Mouse (Mus musculus): ENCODE measurements around the gene Sipa1l2. TPM values are rescaled to one million over a fixed set of nuclear protein-coding genes. Genes with fewer than 3 reads are reported as not detected.

Sipa1l2 gene
- polyA plus RNA-seq, 1 experiment from 2014 or later: 11.6 TPM

DNA sequence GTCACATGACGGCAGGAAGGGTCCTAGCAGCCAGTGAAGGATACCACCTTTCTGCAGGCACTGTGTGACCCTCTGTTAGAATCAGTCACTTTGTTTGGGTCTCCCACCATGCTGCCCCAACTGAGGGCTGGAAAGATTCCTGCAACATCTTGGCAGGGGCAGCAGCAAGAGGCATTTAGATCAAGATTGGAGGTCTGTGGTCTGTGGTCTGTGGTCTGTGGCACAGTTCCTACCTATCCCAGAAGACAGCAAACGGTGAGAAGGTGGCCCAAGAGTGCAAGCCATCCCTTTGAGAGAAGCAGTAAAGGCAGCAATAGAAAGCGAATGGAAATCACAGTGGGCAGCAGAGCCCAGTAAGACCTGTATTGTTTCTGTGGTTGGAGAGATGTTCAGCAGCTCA, 191.9 kb downstream of the Sipa1l2 start:
- Histone ChIP-seq H3K9ac (ENCODE audit: low read length) (no peak overlapping the region), H3K4me3 (ENCODE audit: low read depth, low read length) (no peak overlapping the region), H3K4me2 (ENCODE audit: low read depth) (no peak overlapping the region), H3K36me3 (ENCODE audit: control insufficient read depth, insufficient read depth, low read length) (no peaks in the 10 kb centered on the region), H3K4me1 (ENCODE audit: control insufficient read depth, insufficient read depth, low read length) (no peaks in the 10 kb centered on the region), H3K9me3 (ENCODE audit: control insufficient read depth, low read length) (no peaks in the 10 kb centered on the region), H3K27me3 (ENCODE audit: control insufficient read depth, insufficient read depth, low read length) (no peaks in the 10 kb centered on the region), H3K27ac (ENCODE audit: low read depth, low read length) (no peak overlapping the region)
- ATAC-seq (ENCODE audit: insufficient read depth, low FRiP score, low TSS enrichment) (no peak), DNase-seq (ENCODE audit: low spot score) (no peak)
- WGBS: 94% methylated on average over 3 of the region's 3 CpGs

- Histone ChIP-seq H3K4me2 (ENCODE audit: low read depth) (no peak overlapping the region), H3K9me3 (ENCODE audit: control insufficient read depth, low read length) (no peaks in the 10 kb centered on the region), H3K27me3 (ENCODE audit: control insufficient read depth, insufficient read depth, low read length) (no peaks in the 10 kb centered on the region), H3K27ac (ENCODE audit: low read depth, low read length) (no peak overlapping the region), H3K9ac (ENCODE audit: low read length) (no peak overlapping the region), H3K4me1 (ENCODE audit: control insufficient read depth, insufficient read depth, low read length) (no peaks in the 10 kb centered on the region), H3K4me3 (ENCODE audit: low read depth, low read length) (no peak overlapping the region), H3K36me3 (ENCODE audit: control insufficient read depth, insufficient read depth, low read length) (no peaks in the 10 kb centered on the region)
- ATAC-seq (ENCODE audit: insufficient read depth, low FRiP score, low TSS enrichment): no peak
- WGBS: 88% methylated on average over 6 of the region's 6 CpGs
- DNase-seq (ENCODE audit: low spot score): no peak
Measured at GRCm38 (mm10) chr8:125376448-125376845, 193.2 kb downstream of the Sipa1l2 start.

DNA sequence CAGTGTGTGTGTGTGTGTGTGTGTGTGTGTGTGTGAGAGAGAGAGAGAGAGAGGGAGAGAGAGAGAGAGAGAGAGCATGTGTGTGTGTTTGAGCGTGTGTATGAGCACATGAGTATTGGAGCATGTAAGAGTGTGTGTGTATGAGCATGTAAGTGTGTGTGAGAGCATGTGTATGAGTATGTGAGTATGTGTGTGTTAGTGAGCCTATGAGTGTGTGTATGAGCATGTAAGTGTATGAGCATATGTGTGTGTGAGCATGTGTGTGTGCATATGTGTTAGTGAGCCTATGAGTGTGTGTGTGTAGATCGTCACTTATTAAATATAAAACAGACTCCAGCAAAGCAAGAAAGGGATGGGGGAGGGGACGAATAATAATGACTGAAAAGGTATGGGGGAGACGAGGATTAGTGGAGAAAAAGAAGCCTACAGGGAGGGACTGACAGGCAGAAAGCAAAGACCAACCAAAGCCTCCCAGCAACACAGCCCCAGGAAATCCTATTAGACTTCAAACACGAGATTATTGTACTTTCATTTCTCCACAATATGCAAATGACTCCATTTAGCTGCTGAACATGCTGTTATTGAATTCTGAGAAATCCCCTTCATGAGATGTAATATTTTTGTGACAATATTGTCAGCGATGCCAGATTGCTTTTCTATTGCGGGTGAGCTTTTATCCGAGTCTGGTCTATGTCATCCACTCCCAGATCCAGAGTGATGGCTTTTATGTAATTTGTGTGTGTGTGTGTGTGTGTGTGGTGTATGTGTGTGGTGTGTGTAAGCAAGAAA, 193.8 kb downstream of the Sipa1l2 start:
- Histone ChIP-seq H3K27me3 (ENCODE audit: control insufficient read depth, insufficient read depth, low read length) (no peaks in the 10 kb centered on the region), H3K4me3 (ENCODE audit: low read depth, low read length) (no peak overlapping the region), H3K36me3 (ENCODE audit: control insufficient read depth, insufficient read depth, low read length) (no peaks in the 10 kb centered on the region), H3K9ac (ENCODE audit: low read length) (no peak overlapping the region), H3K27ac (ENCODE audit: low read depth, low read length) (no peak overlapping the region), H3K4me1 (ENCODE audit: control insufficient read depth, insufficient read depth, low read length) (no peaks in the 10 kb centered on the region), H3K9me3 (ENCODE audit: control insufficient read depth, low read length) (no peaks in the 10 kb centered on the region), H3K4me2 (ENCODE audit: low read depth) (no peak overlapping the region)
- no peak for DNase-seq (ENCODE audit: low spot score)
- WGBS: 71% methylated on average over 8 of the region's 8 CpGs
- ATAC-seq (ENCODE audit: insufficient read depth, low FRiP score, low TSS enrichment): no peak

DNA sequence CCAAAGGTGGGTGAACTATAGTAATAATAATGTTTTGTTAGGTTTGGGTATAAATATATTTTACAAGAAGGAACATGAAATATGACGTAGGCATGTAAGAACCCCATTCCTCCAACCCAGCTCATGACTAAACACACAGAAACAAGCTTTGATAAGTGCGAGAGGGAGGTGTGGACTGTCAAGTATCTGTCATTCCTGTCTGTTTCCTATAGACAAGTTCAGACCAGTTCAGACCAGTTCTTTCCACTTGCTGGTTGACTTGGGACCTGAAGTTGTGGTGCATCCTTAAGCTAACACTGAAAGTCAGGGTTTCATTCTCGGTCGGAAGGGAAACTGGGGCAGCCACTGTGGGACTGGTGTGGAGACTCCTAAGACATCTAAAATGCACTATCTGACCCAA, 197.0 kb downstream of the Sipa1l2 start:
- DNase-seq (ENCODE audit: low spot score): no peak
- no peak overlapping the region for H3K4me3 ChIP-seq (ENCODE audit: low read depth, low read length)
- no peaks in the 10 kb centered on the region for H3K36me3 ChIP-seq (ENCODE audit: control insufficient read depth, insufficient read depth, low read length)
- H3K4me1 ChIP-seq (ENCODE audit: control insufficient read depth, insufficient read depth, low read length): peaks cover 8% of the 10 kb centered on the region
- H3K27me3 ChIP-seq (ENCODE audit: control insufficient read depth, insufficient read depth, low read length): no peaks in the 10 kb centered on the region
- ATAC-seq (ENCODE audit: insufficient read depth, low FRiP score, low TSS enrichment): no peak
- no peak overlapping the region for H3K4me2 ChIP-seq (ENCODE audit: low read depth)
- H3K9me3 ChIP-seq (ENCODE audit: control insufficient read depth, low read length): no peaks in the 10 kb centered on the region
- 88% methylated on average over 4 of the region's 4 CpGs for WGBS
- H3K9ac ChIP-seq (ENCODE audit: low read length): no peak overlapping the region
- no peak overlapping the region for H3K27ac ChIP-seq (ENCODE audit: low read depth, low read length)

GRCm38 (mm10) chr8:125369491-125370236, 199.9 kb downstream of the Sipa1l2 start:
- Histone ChIP-seq H3K9me3 (ENCODE audit: control insufficient read depth, low read length) (no peaks in the 10 kb centered on the region), H3K4me1 (ENCODE audit: control insufficient read depth, insufficient read depth, low read length) (peaks cover 8% of the 10 kb centered on the region), H3K36me3 (ENCODE audit: control insufficient read depth, insufficient read depth, low read length) (no peaks in the 10 kb centered on the region), H3K4me3 (ENCODE audit: low read depth, low read length) (no peak overlapping the region), H3K27me3 (ENCODE audit: control insufficient read depth, insufficient read depth, low read length) (no peaks in the 10 kb centered on the region), H3K27ac (ENCODE audit: low read depth, low read length) (no peak overlapping the region), H3K4me2 (ENCODE audit: low read depth) (no peak overlapping the region), H3K9ac (ENCODE audit: low read length) (no peak overlapping the region)
- DNase-seq (ENCODE audit: low spot score): peak; percentile 17
- WGBS: 55% methylated on average over 8 of the region's 8 CpGs
- ATAC-seq (ENCODE audit: insufficient read depth, low FRiP score, low TSS enrichment): no peak

GRCm38 (mm10) chr8:125368341-125369035, 201.1 kb downstream of the Sipa1l2 start:
- no peak for ATAC-seq (ENCODE audit: insufficient read depth, low FRiP score, low TSS enrichment)
- H3K27me3 ChIP-seq (ENCODE audit: control insufficient read depth, insufficient read depth, low read length): no peaks in the 10 kb centered on the region

More at GRCm38 (mm10) chr8:125368341-125369035, 201.1 kb downstream of the Sipa1l2 start:
- 68% methylated on average over 4 of the region's 4 CpGs for WGBS
- Histone ChIP-seq H3K27ac (ENCODE audit: low read depth, low read length) (no peak overlapping the region), H3K4me2 (ENCODE audit: low read depth) (no peak overlapping the region), H3K4me3 (ENCODE audit: low read depth, low read length) (no peak overlapping the region), H3K4me1 (ENCODE audit: control insufficient read depth, insufficient read depth, low read length) (peaks cover 8% of the 10 kb centered on the region), H3K9me3 (ENCODE audit: control insufficient read depth, low read length) (no peaks in the 10 kb centered on the region), H3K36me3 (ENCODE audit: control insufficient read depth, insufficient read depth, low read length) (no peaks in the 10 kb centered on the region), H3K9ac (ENCODE audit: low read length) (no peak overlapping the region)
- no peak for DNase-seq (ENCODE audit: low spot score)

Other genes with a start within 250 kb of the Sipa1l2 start
- gene Map10, start 100.0 kb upstream of the Sipa1l2 start, polyA plus RNA-seq (2014; fragmentation: Nextera tagmentation; extraction: Ambion mirVana): 10.2 TPM in 2 replicates
- 19.5 and 21.1 TPM in 2 replicates for gene Ntpcr, start 160.2 kb upstream of the Sipa1l2 start, polyA plus RNA-seq (2014; fragmentation: Nextera tagmentation; extraction: Ambion mirVana)

Measured in neural tube, embryonic 11.5 days (tissue).